Mouse (Mus musculus) heart, embryonic 15.5 days (tissue): Measurements from ENCODE around the gene Prkca. TPM values are rescaled to one million over a fixed set of nuclear protein-coding genes. Genes with fewer than 3 reads are reported as not detected.
"Not testable (repeated sequence)": the region's sequence is repeated elsewhere in the genome, so short reads cannot be mapped to it uniquely, and the experiment has no call there.

ENCODE experiments used
- ATAC-seq: fragments of 200-750 bp; cut with Nextera tagmentation; replicated peaks from 2 replicates; pipeline ENCODE4 v1.8.0; 2017; ENCODE audit warnings: low read depth, moderate TSS enrichment; ENCODE audit not compliant: insufficient number of reproducible peaks, insufficient read depth, low FRiP score
- H3K27ac ChIP-seq: fragments of 300-500 bp; sonication (generic); 2 replicates; pipeline ENCODE4 v1.5.1; 2015; ENCODE audit warnings: mild to moderate bottlenecking, inconsistent platforms
- H3K27me3 ChIP-seq: fragments of 300-500 bp; sonication (generic); 2 replicates; pipeline ENCODE4 v1.6.1; 2015; ENCODE audit warnings: inconsistent platforms
- H3K36me3 ChIP-seq: fragments of 300-500 bp; sonication (generic); 2 replicates; pipeline ENCODE4 v1.6.1; 2015; ENCODE audit warnings: mild to moderate bottlenecking, inconsistent platforms
- H3K4me1 ChIP-seq: fragments of 300-500 bp; sonication (generic); replicated peaks from 2 replicates; pipeline ENCODE4 v1.6.1; 2015; ENCODE audit warnings: inconsistent platforms
- H3K4me2 ChIP-seq: fragments of 300-500 bp; sonication (generic); 2 replicates; pipeline ENCODE4 v1.6.1; 2015; ENCODE audit warnings: inconsistent platforms, mild to moderate bottlenecking, moderate library complexity
- H3K4me3 ChIP-seq: fragments of 300-500 bp; sonication (generic); 2 replicates; pipeline ENCODE4 v1.5.1; 2015; ENCODE audit warnings: mild to moderate bottlenecking, inconsistent platforms
- H3K9ac ChIP-seq: fragments of 300-500 bp; sonication (generic); 2 replicates; pipeline ENCODE4 v1.6.1; 2015; ENCODE audit warnings: mild to moderate bottlenecking, inconsistent platforms
- H3K9me3 ChIP-seq: fragments of 300-500 bp; sonication (generic); replicated peaks from 2 replicates; pipeline ENCODE4 v1.6.1; 2016; ENCODE audit warnings: inconsistent platforms
- whole genome bisulfite sequencing: fragments of 180-500 bp; shearing (Covaris S2); methylation state at CpG from one replicate; pipeline ENCODE4 v1.1.7; 2015; ENCODE audit warnings: mixed read lengths; 5-methylcytosine and 5-hydroxymethylcytosine counted together
- polyA plus RNA-seq: library from polyadenylated mRNA; unstranded; fragments of >200 nt; fragmentation: Nextera tagmentation; extraction: Ambion mirVana; gene quantifications from 2 replicates; pipeline ENCODE4 v1.2.1, GENCODE M21; 2015

Prkca gene
- polyA plus RNA-seq, 1 experiment from 2014 or later, result 13.7 TPM

- H3K4me3 ChIP-seq, result no peak overlapping the region
- H3K27ac ChIP-seq, result no peak overlapping the region
- peaks cover 9% of the 10 kb centered on the region for H3K4me1 ChIP-seq
- no peaks in the 10 kb centered on the region for H3K9me3 ChIP-seq
- no peaks in the 10 kb centered on the region for H3K36me3 ChIP-seq
- ATAC-seq, result no peak
- 62% methylated on average over 7 of the region's 7 CpGs for WGBS
- no peaks in the 10 kb centered on the region for H3K27me3 ChIP-seq
- no peak overlapping the region for H3K4me2 ChIP-seq
- H3K9ac ChIP-seq, result no peak overlapping the region
These were observed 245.4 kb downstream of the Prkca start for GRCm38 (mm10) chr11:108098306-108098705.

- Histone ChIP-seq H3K27ac (no peak overlapping the region), H3K4me2 (no peak overlapping the region), H3K9me3 (no peaks in the 10 kb centered on the region), H3K36me3 (no peaks in the 10 kb centered on the region), H3K9ac (no peak overlapping the region), H3K4me1 (peaks cover 10% of the 10 kb centered on the region), H3K4me3 (no peak overlapping the region), H3K27me3 (no peaks in the 10 kb centered on the region)
- ATAC-seq, result no peak
- 99% methylated on average over 5 of the region's 5 CpGs for WGBS
These were observed 248.9 kb downstream of the Prkca start for GRCm38 (mm10) chr11:108094796-108095195.

- H3K9me3 ChIP-seq, result no peaks in the 10 kb centered on the region
- H3K4me2 ChIP-seq, result no peak overlapping the region
- no peaks in the 10 kb centered on the region for H3K27me3 ChIP-seq
- no peak overlapping the region for H3K27ac ChIP-seq
- no peaks in the 10 kb centered on the region for H3K36me3 ChIP-seq
- H3K9ac ChIP-seq, result no peak overlapping the region
- no peak for ATAC-seq
- no peak overlapping the region for H3K4me3 ChIP-seq
- WGBS, result 85% methylated on average over 4 of the region's 4 CpGs
- H3K4me1 ChIP-seq, result peaks cover 7% of the 10 kb centered on the region
These were observed 250.5 kb downstream of the Prkca start for GRCm38 (mm10) chr11:108093248-108093647.

- Histone ChIP-seq H3K4me1 (peaks cover 7% of the 10 kb centered on the region), H3K27ac (no peak overlapping the region), H3K4me2 (no peak overlapping the region), H3K27me3 (no peaks in the 10 kb centered on the region), H3K9ac (no peak overlapping the region), H3K4me3 (no peak overlapping the region), H3K9me3 (no peaks in the 10 kb centered on the region), H3K36me3 (no peaks in the 10 kb centered on the region)
- 83% methylated on average over 3 of the region's 3 CpGs for WGBS
- no peak for ATAC-seq
These were observed 252.5 kb downstream of the Prkca start for GRCm38 (mm10) chr11:108091238-108091637.

- Histone ChIP-seq H3K36me3 (no peaks in the 10 kb centered on the region), H3K27ac (peak overlapping the region; percentile 68), H3K9me3 (no peaks in the 10 kb centered on the region), H3K9ac (no peak overlapping the region), H3K4me1 (peaks cover 7% of the 10 kb centered on the region), H3K4me2 (peak overlapping the region; percentile 29; the same call in 1 of the 2 replicates), H3K27me3 (no peaks in the 10 kb centered on the region), H3K4me3 (no peak overlapping the region)
- 21% methylated on average over 8 of the region's 8 CpGs for WGBS
- peak; percentile 60 for ATAC-seq
These were observed 253.0 kb downstream of the Prkca start for GRCm38 (mm10) chr11:108090706-108091105.

- Histone ChIP-seq H3K27ac (no peak overlapping the region), H3K27me3 (no peaks in the 10 kb centered on the region), H3K4me1 (peaks cover 7% of the 10 kb centered on the region), H3K9me3 (no peaks in the 10 kb centered on the region), H3K4me2 (no peak overlapping the region), H3K4me3 (no peak overlapping the region), H3K9ac (no peak overlapping the region), H3K36me3 (no peaks in the 10 kb centered on the region)
- no peak for ATAC-seq
- 88% methylated on average over 5 of the region's 5 CpGs for WGBS
These were observed 255.7 kb downstream of the Prkca start for GRCm38 (mm10) chr11:108088063-108088462.

- not testable (repeated sequence) for H3K27me3 ChIP-seq, H3K27ac ChIP-seq, H3K4me3 ChIP-seq, H3K36me3 ChIP-seq, H3K9ac ChIP-seq, ATAC-seq, H3K9me3 ChIP-seq, H3K4me2 ChIP-seq
- peaks cover 10% of the 10 kb centered on the region for H3K4me1 ChIP-seq
- 88% methylated on average over 1 of the region's 1 CpGs for WGBS
These were observed 256.5 kb downstream of the Prkca start for GRCm38 (mm10) chr11:108087105-108087700.

- H3K27me3 ChIP-seq, result no peaks in the 10 kb centered on the region
- ATAC-seq, result no peak
- H3K9me3 ChIP-seq, result no peaks in the 10 kb centered on the region
- H3K4me1 ChIP-seq, result 0 out of 2 replicates have a peak, but pooled peaks cover 6% of the 10 kb centered on the region
- H3K4me3 ChIP-seq, result no peak overlapping the region
- no peak overlapping the region for H3K9ac ChIP-seq
- no peak overlapping the region for H3K4me2 ChIP-seq
- no peaks in the 10 kb centered on the region for H3K36me3 ChIP-seq
- H3K27ac ChIP-seq, result no peak overlapping the region
These were observed 261.1 kb downstream of the Prkca start for GRCm38 (mm10) chr11:108082673-108083072.

GRCm38 (mm10) chr11:108079946-108080650, 263.6 kb downstream of the Prkca start:
- Histone ChIP-seq H3K9me3 (no peaks in the 10 kb centered on the region), H3K9ac (no peak overlapping the region), H3K27ac (no peak overlapping the region), H3K4me1 (0 out of 2 replicates have a peak, but pooled peaks cover 6% of the 10 kb centered on the region), H3K27me3 (no peaks in the 10 kb centered on the region), H3K36me3 (no peaks in the 10 kb centered on the region), H3K4me2 (no peak overlapping the region), H3K4me3 (no peak overlapping the region)
- 79% methylated on average over 5 of the region's 5 CpGs for whole genome bisulfite sequencing
- ATAC-seq, result no peak

- 90% methylated on average over 5 of the region's 5 CpGs for WGBS
- no peak overlapping the region for H3K4me2 ChIP-seq
- H3K9me3 ChIP-seq, result no peaks in the 10 kb centered on the region
- no peaks in the 10 kb centered on the region for H3K36me3 ChIP-seq
- no peak for ATAC-seq
- H3K27ac ChIP-seq, result no peak overlapping the region
- no peak overlapping the region for H3K9ac ChIP-seq
- H3K4me1 ChIP-seq, result 0 out of 2 replicates have a peak, but pooled peaks cover 6% of the 10 kb centered on the region
- H3K27me3 ChIP-seq, result no peaks in the 10 kb centered on the region
- no peak overlapping the region for H3K4me3 ChIP-seq
These were observed 264.3 kb downstream of the Prkca start for GRCm38 (mm10) chr11:108079454-108079853.

GRCm38 (mm10) chr11:108077514-108077913, 266.2 kb downstream of the Prkca start:
- ATAC-seq, result no peak
- Histone ChIP-seq H3K4me2 (no peak overlapping the region), H3K4me3 (no peak overlapping the region), H3K9ac (no peak overlapping the region), H3K27ac (no peak overlapping the region), H3K27me3 (no peaks in the 10 kb centered on the region), H3K36me3 (no peaks in the 10 kb centered on the region), H3K4me1 (peaks cover 7% of the 10 kb centered on the region), H3K9me3 (no peaks in the 10 kb centered on the region)
- 95% methylated on average over 3 of the region's 3 CpGs for WGBS
